Mouse (Mus musculus) urinary bladder, postnatal 4 days (tissue): ENCODE measurements at regions not wholly inside any gene's neighbourhood (a gene's known extent, or its start where the extent isn't known, plus 50 kb on each side); places are given as distances from the start of the nearest gene placed in this dataset.

Experiments used
- DNase-seq, 2 experiments: peaks; one replicate each; pipeline ENCODE4 v3.0.0; 2021 to 2022; ENCODE audit warnings: low spot score in 2 of 2

DNA sequence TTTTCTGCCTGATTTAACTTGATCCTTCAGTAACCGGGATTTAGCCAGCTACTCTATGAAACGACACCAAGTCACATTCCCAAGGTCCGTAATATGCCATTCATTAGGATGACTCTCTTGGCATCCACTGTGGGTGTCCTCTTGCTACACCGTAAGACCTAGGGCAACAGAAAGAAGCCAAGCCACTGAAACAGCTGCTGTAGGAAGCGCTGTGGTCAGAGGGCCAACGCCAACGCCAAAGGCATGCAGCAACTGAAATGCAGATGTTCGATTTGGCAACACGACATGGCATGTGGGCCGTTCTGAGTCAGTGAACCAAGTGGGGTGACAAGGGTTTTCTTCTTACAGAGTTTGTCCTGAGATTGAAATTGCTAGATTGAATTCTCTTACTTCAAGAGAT, 527.9 kb upstream of the Mpdz start:
- no peak for DNase-seq

DNA sequence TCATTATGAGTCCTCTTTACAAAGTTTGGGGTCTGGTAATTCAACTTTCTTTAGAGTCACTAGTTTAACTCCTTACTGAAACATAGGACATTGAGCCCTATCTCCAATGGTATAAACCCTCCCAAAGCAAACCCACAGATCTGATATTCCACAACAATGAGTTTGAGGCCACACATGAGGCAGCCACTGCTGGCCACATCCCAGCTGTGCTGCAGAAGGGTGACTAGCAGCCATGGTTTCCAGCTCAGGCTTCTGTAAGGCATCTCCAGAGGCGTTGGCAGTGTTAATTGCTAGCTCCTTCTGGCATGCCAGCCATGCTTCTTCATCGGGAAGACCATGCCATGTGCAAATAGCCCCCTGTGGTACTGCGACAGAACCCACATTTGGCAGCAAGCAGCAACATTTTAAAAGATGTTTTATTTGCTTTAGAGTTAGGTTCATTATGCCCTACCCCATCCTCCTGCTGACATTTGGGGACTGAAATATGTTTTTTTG, 527.1 kb upstream of the Mpdz start:
- no peak for DNase-seq

DNA sequence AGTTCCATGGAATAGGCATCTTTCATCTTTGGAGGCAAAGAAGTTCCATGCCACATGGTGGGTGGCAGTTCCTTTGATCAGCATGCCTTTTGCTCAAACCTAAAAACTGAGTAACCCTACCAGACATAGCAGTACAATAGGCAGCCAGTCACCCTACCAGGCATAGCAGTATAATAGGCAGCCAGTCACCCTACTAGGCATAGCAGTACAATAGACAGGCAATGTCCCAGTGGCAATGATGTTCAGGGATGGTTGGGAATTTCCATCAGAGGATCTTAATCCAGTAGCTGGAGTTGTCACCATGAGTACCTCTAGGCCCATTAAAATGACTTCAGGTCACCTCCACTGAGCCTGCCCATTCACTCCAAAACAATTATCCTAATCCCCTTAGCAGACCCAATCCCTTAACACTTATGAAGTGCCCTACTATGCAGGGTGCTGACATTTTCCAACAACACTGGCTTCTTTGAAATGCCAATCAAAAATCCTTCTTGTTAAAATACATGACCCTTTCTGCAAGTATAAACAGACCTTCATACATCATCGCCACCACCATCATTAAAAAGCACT, 523.5 kb upstream of the Mpdz start:
- DNase-seq = no peak

DNA sequence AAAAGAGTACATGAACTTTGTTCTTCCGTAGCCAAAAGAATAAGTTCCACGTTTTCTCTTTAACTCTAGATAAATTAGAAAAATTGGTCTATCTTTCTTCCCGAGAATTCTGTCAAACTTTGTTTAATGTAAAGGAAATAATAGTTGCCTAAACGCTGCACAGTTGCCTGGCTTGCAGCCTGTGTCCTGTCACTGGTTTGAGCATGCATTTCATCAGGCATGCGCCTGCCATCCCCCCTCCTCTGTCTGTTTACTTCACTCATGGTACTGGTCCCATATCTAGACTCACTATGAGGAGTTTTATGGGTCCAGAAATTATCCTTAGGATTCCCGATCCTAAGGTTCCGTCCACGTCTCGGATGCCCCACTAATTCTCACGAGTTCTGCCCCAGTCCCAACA, 520.5 kb upstream of the Mpdz start:
- DNase-seq = no peak

DNA sequence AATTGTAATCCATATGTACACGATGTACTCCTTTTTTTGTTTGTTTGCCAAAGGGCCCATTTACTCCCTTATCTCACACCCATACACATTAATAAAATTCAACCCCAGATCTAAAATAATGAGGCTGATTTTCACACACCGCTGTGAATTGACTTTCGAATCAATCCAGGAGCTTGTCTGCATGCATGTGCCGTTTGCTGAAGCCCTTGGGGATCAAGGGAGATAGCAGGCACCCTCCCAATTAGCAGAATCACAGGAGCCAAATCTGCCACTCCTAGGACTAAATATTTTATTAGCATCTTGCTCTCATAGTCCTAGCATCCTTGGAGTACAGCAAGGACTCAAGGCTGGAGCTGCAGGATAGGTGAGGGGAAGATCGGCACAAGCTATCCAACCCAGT, 520.0 kb upstream of the Mpdz start:
- no peak for DNase-seq

DNA sequence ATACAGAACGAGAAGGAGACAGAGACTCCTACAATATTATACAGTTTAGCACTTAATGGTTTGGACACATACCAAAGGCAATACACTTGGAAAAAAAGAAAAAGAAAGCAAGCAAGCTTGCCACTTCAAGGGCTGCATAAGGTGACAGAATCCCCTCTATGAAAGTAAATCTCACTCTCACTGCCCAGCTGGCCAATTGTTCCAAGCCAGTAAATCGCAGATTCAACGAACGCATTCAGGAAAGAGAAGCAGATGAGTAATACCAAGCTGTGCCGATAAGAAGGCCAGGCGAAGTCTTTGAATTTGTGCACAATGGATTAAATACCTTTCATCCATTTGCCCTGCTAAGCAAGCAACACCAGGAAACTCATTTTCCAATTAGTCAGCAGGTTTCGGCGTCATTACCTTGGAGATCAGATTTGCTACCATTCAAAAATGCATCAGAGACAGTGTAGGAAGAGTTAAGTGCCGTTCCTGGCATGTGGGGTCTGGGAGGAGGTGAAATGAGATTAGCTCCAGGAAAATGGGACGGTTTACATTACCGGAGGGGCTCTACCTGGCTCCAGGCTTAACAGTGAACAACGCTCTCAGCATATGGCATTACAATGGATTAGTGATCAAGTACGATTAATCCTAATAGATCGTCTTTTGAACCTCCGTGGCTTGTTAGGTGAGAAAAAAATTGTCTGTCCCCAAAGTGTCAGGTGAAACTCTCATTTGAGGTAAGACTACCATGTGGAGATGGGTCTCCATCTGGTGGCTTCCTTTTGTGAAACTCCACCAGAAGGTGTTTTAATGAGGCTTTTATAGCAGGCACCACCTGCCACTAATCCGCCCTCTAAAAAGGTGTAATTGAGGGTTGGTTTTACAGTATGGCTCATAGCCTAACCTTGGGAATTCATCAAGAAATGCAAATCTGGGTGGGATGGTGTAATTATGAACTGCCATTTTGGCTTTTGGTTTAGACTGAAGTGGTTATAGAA, 518.2 kb upstream of the Mpdz start:
- no peak for DNase-seq

DNA sequence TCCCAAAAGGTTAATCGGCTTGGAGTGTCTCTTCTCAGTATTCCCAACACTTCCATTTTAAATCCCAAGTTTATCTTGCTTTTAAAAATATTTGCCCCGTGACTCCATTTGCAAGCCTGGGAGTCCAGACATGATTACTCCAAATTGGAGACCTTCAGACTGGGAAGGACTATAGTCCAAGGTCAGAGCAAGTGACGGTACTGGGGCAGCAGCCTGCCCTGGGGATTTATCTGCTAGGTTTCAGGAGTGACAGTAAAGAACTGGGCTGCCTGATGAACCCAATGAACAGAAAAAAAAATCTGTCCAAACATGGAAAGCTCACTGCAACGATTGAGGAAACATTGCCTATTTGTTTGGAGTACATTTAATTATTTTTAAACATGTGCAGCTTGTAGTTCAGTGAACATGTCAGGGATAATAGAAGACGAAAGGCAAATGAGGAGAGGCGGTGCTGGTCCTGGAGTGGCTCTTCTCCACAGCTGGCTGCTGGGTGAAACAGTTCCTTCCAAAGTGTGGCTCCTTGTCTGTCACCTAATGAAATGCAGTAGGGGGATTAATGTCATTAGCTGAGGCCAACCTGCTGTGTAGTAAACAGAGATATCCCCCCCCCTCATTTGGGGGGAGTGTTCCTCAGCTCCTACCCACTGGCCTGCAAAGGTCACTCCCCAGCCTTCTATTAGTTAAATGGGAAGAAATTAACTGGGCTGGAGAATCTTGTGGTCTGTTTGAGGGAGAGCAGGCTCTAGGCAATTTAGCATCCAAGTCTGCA, 514.5 kb upstream of the Mpdz start:
- DNase-seq = no peak

DNA sequence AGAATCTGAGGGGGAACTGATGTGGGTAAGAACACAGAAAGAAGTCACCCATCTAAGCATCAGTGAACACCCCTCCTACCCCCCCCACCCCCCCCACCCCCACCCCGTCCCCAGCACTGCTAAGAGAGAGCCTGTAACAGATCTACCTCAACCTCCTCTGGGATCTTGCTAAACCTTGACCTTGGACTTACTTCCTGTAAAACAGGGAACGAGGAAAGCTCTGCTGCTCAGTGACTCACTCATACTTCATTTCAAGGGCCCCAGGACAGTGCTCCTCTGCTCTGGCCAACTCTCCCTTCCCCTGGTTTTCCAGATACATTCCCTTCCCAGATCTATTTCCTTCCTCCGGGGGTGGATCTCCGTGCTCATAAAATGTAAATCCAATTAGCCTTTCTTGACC, 510.4 kb upstream of the Mpdz start:
- DNase-seq = no peak

DNA sequence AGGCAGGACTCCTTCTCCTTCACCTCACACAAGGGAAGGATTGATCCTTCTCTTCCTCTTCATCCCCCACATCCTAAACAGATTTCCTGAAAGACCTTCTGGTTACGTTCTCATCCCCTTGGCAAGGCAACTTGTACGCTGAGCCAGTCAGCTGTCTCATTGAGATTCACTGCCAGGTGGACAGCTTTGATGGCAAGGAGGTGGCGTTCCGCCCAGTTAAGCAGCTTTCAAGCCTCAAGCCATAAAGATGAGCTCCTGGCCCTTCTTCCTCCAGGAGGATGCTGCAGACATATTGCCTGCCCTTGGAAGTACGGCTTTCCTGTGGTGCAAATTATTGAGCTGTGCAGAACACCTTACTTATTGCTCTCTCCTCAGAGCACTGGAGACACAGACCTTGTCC, 494.8 kb upstream of the Mpdz start:
- DNase-seq = peak in 1 of 2 experiments; percentile 44

DNA sequence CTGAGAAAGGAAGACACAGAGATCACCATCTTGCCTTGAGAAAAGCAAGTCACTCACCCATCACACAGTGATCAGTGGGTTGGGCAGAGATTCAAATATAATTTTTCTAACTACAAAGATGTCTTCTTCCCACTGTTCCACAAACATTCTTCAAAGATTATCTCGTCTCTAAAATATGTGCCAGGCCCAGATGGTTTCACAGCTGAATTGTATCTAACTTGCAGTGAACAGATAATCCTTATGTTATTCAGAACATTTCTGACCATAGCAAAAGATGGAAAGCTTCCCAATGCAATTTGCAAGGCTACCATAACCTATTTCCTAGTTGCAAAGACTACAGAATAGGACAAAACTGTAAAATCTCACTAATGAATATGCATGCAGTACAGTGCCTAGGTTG, 488.3 kb upstream of the Mpdz start:
- DNase-seq = no peak

DNA sequence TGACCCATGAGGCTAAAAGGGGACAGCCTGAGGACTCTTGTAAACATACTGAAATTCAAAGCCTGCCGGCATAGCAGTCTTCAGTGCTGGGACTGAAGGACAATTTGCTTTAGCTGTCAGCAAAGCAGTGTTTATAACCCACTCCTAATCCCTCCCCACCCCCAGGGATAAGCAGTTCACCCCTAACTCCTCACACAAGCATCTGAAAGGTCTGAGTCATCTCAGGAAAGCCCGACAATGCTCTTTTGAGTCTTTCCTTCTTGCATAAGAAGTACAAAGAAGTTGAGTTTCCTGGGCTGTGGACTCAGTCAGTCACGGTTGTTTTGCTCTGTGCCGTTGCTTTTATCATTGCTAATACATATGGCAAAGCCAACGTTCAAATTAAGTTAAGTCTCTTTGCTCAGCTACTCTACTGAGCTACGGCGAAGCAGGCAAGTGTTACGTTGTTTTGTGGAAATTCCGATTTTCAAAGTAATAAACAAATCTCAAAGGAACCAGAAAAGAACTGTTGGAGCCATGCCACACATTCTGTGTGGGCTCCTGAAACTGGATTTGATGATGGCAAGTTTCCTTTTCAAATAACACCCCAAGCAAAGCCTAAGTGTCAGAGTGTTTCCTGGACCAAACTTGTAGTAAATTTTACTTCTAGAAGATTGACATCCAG, 486.1 kb upstream of the Mpdz start:
- no peak for DNase-seq

DNA sequence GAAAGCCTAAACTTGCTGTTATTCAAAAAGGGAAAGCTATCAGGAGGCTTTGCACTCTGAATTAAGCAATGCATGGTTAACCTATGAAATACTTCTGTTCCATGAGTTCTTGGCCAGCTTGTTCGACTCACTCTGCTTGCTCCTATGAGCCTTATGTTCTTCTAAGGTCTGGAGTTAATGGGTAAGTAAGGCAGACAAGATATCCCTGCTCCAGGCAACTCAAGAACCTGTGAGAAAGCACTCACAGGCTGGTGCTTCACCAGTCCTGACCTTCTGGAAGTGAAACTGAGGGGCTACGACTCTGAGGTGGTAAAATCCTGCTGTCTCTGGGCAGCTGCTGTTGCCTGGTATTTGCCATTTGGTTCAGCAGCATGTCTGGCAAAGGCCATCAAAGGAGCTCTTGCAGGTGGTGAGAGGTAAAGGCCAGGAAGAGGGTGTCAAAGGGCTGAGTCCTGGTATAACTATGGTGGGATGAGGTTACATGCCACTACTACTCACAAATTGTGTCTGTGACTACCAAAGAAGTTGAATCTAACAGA, 484.6 kb upstream of the Mpdz start:
- no peak for DNase-seq

DNA sequence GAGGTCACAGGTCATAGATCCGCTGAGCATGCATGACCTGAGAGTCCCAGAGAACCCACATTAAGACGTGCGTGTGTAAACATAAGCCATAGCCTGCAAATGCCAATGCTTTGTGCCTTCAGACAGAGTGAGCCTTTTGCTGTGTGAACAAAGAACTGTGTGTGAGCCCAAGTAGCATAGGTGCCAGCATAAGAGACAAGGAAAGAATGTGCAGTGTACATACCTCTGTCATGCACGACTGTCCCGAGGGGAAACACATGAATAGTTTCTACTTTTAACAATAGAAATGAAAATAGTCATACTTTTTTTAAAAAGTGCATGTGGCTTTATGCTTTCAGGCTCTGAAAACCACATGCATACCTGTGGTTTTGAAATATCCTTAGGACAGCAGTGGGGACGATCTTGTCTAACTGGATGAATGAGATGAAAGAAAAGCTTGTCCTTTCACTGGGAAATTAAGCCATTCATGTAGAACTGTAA, 484.1 kb upstream of the Mpdz start:
- no peak for DNase-seq

DNA sequence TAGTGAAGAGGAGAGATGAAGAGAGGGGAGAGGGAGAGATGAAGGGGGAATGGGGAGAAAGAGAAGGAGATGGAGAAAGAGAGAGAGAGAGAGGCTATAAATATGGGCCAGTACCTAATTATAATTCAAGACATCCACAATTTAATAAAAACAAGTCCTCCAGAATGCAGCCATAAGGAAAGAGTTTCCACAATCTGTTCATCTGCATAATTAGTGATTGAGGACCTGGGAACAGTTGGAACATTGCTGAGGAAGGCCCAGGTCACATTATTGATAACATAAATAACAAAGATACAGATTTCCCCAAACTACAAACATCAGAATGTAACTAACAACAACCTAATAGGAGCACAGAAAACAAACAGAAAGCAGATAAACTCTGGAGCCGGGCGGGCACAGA, 483.0 kb upstream of the Mpdz start:
- no peak for DNase-seq

DNA sequence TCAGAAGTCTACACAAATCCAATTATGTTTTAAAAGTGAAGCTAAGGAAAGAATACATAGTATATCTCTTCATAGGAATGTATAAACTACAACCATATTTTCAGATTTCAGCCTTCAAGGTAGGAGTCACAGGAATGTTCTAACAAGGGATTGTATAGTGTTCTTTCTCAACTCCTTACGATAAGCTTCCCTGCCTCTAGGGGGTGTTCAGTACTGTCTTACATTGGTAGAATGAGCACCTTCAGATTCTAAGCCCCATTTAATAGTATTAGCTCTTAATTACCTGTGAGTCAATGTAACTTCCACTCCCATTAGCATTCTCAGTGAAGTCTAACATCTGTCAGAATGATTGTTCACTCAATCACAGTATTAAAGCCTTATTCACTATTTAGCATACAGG, 481.5 kb upstream of the Mpdz start:
- no peak for DNase-seq

DNA sequence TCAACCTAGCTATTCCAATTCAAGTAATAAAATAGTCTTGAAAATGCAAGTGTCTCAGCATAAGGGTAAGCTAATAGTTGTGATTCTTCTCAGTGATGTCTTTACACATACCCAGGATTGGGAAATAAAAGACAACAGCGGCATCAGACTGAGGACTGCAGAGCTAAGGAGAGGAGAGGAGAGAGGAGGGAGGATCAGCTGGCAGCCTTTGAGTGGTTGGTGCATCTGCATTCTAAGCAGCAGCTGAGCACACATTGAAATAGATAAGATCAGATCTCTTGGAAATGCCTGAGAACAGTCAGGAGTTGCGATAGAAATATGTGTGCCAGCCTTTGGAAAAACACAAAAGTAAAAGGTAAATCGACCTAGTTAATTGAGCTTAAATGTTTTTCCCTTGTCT, 480.3 kb upstream of the Mpdz start:
- no peak for DNase-seq

DNA sequence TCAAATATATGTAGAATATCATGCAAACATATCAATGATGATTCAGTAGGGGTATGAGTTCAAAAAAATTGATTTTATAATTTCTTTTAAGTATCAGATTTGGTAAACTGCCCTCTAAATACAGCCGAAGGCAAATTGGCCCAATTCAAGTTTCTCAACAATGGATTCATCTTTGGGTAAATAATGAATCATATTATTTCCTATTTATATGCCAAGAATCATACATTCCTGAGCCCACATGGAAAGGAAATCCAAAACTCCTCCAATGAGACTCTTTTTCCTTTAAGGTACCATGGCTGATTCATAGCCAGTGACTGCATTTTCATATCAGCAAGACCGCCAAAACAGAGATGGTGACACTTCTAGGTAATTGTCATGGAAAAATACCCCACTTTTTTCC, 472.4 kb upstream of the Mpdz start:
- no peak for DNase-seq

DNA sequence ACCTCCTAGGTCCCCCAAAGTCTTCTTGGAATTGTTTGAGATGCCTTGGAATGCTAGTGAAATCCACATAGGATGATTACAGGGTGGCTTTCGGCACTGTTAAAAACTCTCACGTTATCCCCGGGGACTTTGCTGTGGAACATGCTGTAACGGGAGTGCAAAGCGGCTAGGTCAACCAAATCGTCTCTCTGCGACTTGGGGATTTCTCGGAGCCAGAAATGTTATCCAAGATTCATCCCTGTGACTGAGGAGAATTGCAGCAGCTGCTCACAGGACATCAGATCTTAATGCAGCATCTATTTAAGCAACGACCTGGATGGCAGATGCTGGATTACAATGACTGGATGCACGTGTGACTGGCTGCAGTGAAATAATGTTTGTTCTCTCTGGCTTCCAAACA, 470.7 kb upstream of the Mpdz start:
- peak in 1 of 2 experiments; percentile 29 for DNase-seq

DNA sequence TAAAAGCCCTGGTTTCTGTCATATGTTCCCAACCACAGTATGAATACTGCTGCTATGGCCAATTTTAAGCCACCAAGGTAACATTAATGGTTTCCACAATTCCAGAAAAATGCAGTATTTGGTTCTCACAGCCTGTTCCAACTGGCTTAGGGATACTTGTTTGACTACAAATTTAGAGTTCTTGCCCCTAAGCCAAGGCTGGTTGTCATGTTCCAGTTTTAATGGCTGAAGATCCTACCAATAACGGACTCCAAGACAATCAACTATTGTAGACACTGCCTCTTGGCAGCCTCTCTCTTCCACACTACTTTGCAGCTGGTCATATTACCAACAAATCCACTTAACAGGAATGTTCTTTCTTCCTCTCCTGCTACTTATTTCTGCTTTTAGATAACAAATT, 470.0 kb upstream of the Mpdz start:
- no peak for DNase-seq

DNA sequence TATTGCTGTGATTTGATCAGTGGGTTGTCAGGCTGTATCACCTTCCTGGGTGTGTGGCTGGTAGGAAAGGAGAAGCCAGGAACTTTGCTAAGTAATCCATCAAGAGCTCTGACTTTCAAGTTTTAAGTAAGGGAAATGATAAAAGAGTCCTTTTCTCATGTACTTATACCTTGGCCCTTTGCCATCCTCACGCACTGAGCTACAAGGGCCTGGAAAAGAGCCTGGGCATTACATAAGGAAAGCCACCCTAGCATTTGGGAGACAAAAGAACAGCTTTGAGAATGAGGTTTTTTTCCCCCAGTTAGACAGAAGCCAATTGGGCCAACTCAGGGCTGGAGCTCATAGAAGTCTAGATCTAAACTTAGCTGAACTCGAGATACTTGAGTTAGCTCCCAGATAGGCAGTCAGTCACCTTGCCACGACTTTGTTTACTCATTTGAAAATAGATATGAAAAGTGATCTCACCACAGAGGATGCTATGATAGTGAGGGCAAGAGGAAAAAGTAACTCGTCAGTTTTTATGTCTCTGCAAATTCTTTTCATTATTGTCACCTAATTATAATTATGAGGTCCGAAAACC, 457.4 kb upstream of the Mpdz start:
- DNase-seq = no peak

DNA sequence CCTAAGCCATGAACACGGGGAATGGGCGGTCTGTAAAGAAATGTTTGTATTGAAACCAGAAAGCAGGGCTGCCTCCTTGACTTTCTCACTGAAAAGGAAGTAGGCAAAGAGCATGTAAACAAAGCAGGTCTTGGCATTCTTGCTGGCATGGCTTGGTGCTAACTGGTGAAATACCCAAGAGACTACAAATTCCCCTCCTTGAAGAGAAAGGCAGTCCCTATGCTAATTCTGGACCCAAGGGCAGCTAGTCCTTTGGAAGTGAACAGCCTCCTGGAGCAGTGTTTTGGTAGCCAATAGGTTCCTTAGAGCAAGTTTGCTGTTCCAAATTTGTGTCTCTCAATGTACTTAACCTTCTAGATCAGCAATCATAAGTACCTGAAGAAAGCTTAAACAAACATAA, 456.0 kb upstream of the Mpdz start:
- no peak for DNase-seq
